Mouse (Mus musculus) heart, embryonic 14.5 days (tissue): ENCODE results near the gene Dicer1. TPM values are rescaled to one million over a fixed set of nuclear protein-coding genes. Genes with fewer than 3 reads are reported as not detected.

Experiments
- ATAC-seq: fragments of 200-750 bp; cut with Nextera tagmentation; 2 replicates; pipeline ENCODE4 v1.8.0; 2017; ENCODE audit warnings: low read depth, moderate TSS enrichment; ENCODE audit not compliant: insufficient number of reproducible peaks, insufficient read depth, low FRiP score
- H3K27ac ChIP-seq, 2 experiments: fragments of 200-500 bp in 1 of 2; fragments of 300-500 bp in 1 of 2; sonication (generic) in 1 of 2; replicated peaks in 1 of 2; 2 replicates each; pipeline ENCODE4 v1.5.1; 2012 to 2014; ENCODE audit warnings: low read depth in 2 of 2, low read length in 2 of 2, control low read depth in 1 of 2, mild to moderate bottlenecking in 1 of 2, mixed read lengths in 1 of 2; ENCODE audit not compliant: control insufficient read depth in 1 of 2, insufficient read depth in 1 of 2
- H3K27me3 ChIP-seq: fragments of 300-500 bp; sonication (generic); 2 replicates; pipeline ENCODE4 v1.6.1; 2014; ENCODE audit warnings: mild to moderate bottlenecking, low read length, control low read depth; ENCODE audit not compliant: control insufficient read depth, insufficient read depth
- H3K36me3 ChIP-seq: fragments of 300-500 bp; sonication (generic); 2 replicates; pipeline ENCODE4 v1.6.1; 2014; ENCODE audit warnings: mild to moderate bottlenecking, control low read depth, low read length, mixed read lengths; ENCODE audit not compliant: control insufficient read depth, insufficient read depth
- H3K4me1 ChIP-seq, 2 experiments: fragments of 200-500 bp in 1 of 2; fragments of 300-500 bp in 1 of 2; sonication (generic) in 1 of 2; 2 replicates each; pipeline ENCODE4 v1.6.1; 2012 to 2014; ENCODE audit warnings: low read length in 2 of 2, control low read depth in 1 of 2, mixed read lengths in 1 of 2; ENCODE audit not compliant: control insufficient read depth in 2 of 2, insufficient read depth in 2 of 2
- H3K4me2 ChIP-seq: fragments of 300-500 bp; sonication (generic); 2 replicates; pipeline ENCODE4 v1.6.1; 2014; ENCODE audit warnings: mild to moderate bottlenecking, low read length
- H3K4me3 ChIP-seq, 2 experiments: fragments of 200-500 bp in 1 of 2; fragments of 300-500 bp in 1 of 2; sonication (generic) in 1 of 2; 2 replicates each; pipeline ENCODE4 v1.5.1; 2012 to 2014; ENCODE audit warnings: low read length in 2 of 2, mild to moderate bottlenecking in 2 of 2, control low read depth in 1 of 2, low read depth in 1 of 2, moderate library complexity in 1 of 2; ENCODE audit not compliant: control insufficient read depth in 1 of 2, insufficient read depth in 1 of 2
- H3K9ac ChIP-seq: fragments of 300-500 bp; sonication (generic); 2 replicates; pipeline ENCODE4 v1.6.1; 2014; ENCODE audit warnings: mild to moderate bottlenecking, low read length
- H3K9me3 ChIP-seq: fragments of 300-500 bp; sonication (generic); 2 replicates; pipeline ENCODE4 v1.6.1; 2016; ENCODE audit warnings: low read length, control low read depth; ENCODE audit not compliant: control insufficient read depth
- WGBS: fragments of 180-500 bp; shearing (Covaris S2); extraction: QIAGEN DNeasy Blood & Tissue Kit; methylation state at CpG from one replicate; pipeline ENCODE4 v1.1.7; 2014; 5-methylcytosine and 5-hydroxymethylcytosine counted together
- polyA plus RNA-seq: library from polyadenylated mRNA; unstranded; fragments of >200 nt; fragmentation: Nextera tagmentation; extraction: Ambion mirVana; gene quantifications from 2 replicates; pipeline ENCODE4 v1.2.1, GENCODE M21; 2014

Dicer1 gene
- polyA plus RNA-seq, 1 experiment from 2014 or later: 19.7 TPM

- H3K36me3 ChIP-seq: no peaks in the 10 kb centered on the region
- ATAC-seq: no peak
- no peaks in the 10 kb centered on the region for H3K4me1 ChIP-seq
- H3K4me2 ChIP-seq: no peak overlapping the region
- H3K27me3 ChIP-seq: no peaks in the 10 kb centered on the region
- H3K9me3 ChIP-seq: no peaks in the 10 kb centered on the region
- H3K27ac ChIP-seq: no peak overlapping the region
- no peak overlapping the region for H3K9ac ChIP-seq
- H3K4me3 ChIP-seq: no peak overlapping the region
- 84% methylated on average over 9 of the region's 9 CpGs for WGBS
These were observed 74.3 kb downstream of the Dicer1 start for GRCm38 (mm10) chr12:104677371-104677924.

GRCm38 (mm10) chr12:104676535-104677370 is 75.0 kb downstream of the Dicer1 start:
- no peaks in the 10 kb centered on the region for H3K9me3 ChIP-seq
- no peak overlapping the region for H3K9ac ChIP-seq
- H3K36me3 ChIP-seq: no peaks in the 10 kb centered on the region
- ATAC-seq: no peak
- no peaks in the 10 kb centered on the region for H3K27me3 ChIP-seq
- H3K4me1 ChIP-seq: no peaks in the 10 kb centered on the region; a peak in 2 of 4 replicates
- 67% methylated on average over 13 of the region's 13 CpGs for WGBS
- H3K4me3 ChIP-seq: no peak overlapping the region
- no peak overlapping the region for H3K27ac ChIP-seq
- H3K4me2 ChIP-seq: no peak overlapping the region

GRCm38 (mm10) chr12:104672976-104673375 is 78.8 kb downstream of the Dicer1 start:
- H3K9ac ChIP-seq: no peak overlapping the region
- H3K36me3 ChIP-seq: no peaks in the 10 kb centered on the region
- no peaks in the 10 kb centered on the region for H3K9me3 ChIP-seq
- H3K4me2 ChIP-seq: no peak overlapping the region
- ATAC-seq: no peak
- WGBS: 67% methylated on average over 5 of the region's 5 CpGs
- H3K27me3 ChIP-seq: no peaks in the 10 kb centered on the region
- peaks cover 2 to 4% of the 10 kb centered on the region in 2 experiments; a peak in 3 of 4 replicates for H3K4me1 ChIP-seq
- H3K27ac ChIP-seq: no peak overlapping the region
- no peak overlapping the region for H3K4me3 ChIP-seq

GRCm38 (mm10) chr12:104672406-104672805 is 79.3 kb downstream of the Dicer1 start:
- Histone ChIP-seq H3K36me3 (no peaks in the 10 kb centered on the region), H3K27me3 (no peaks in the 10 kb centered on the region), H3K9ac (no peak overlapping the region), H3K9me3 (no peaks in the 10 kb centered on the region), H3K4me2 (no peak overlapping the region), H3K27ac (no peak overlapping the region), H3K4me3 (no peak overlapping the region), H3K4me1 (peaks cover 2 to 4% of the 10 kb centered on the region in 2 experiments; a peak in 3 of 4 replicates)
- 51% methylated on average over 10 of the region's 10 CpGs for WGBS
- no peak for ATAC-seq

GRCm38 (mm10) chr12:104667846-104668245 is 83.9 kb downstream of the Dicer1 start:
- Histone ChIP-seq H3K9ac (no peak overlapping the region), H3K27me3 (no peaks in the 10 kb centered on the region), H3K4me1 (peaks cover 2 to 4% of the 10 kb centered on the region in 2 experiments; a peak in 3 of 4 replicates), H3K9me3 (no peaks in the 10 kb centered on the region), H3K4me2 (no peak overlapping the region), H3K4me3 (no peak overlapping the region), H3K36me3 (no peaks in the 10 kb centered on the region), H3K27ac (no peak overlapping the region)
- ATAC-seq: no peak
- 71% methylated on average over 7 of the region's 7 CpGs for WGBS

- WGBS: 66% methylated on average over 6 of the region's 6 CpGs
- Histone ChIP-seq H3K36me3 (no peaks in the 10 kb centered on the region), H3K9ac (no peak overlapping the region), H3K4me3 (no peak overlapping the region), H3K4me2 (no peak overlapping the region), H3K9me3 (no peaks in the 10 kb centered on the region), H3K4me1 (no peaks in the 10 kb centered on the region), H3K27me3 (no peaks in the 10 kb centered on the region), H3K27ac (no peak overlapping the region)
- no peak for ATAC-seq
These were observed 85.8 kb downstream of the Dicer1 start for GRCm38 (mm10) chr12:104665951-104666350.

GRCm38 (mm10) chr12:104665521-104665920 is 86.2 kb downstream of the Dicer1 start:
- H3K4me2 ChIP-seq: no peak overlapping the region

More at GRCm38 (mm10) chr12:104665521-104665920, 86.2 kb downstream of the Dicer1 start:
- Histone ChIP-seq H3K9me3 (no peaks in the 10 kb centered on the region), H3K36me3 (no peaks in the 10 kb centered on the region), H3K9ac (no peak overlapping the region), H3K27me3 (no peaks in the 10 kb centered on the region), H3K27ac (no peak overlapping the region), H3K4me3 (no peak overlapping the region), H3K4me1 (no peaks in the 10 kb centered on the region)
- 84% methylated on average over 9 of the region's 9 CpGs for WGBS
- ATAC-seq: no peak
